Mouse (Mus musculus) embryonic facial prominence, embryonic 11.5 days (tissue): Measurements from ENCODE around the gene Gm49721. TPM values are rescaled to one million over a fixed set of nuclear protein-coding genes. Genes with fewer than 3 reads are reported as not detected.
A peak's percentile ranks its signal among the peaks of the same experiment; 100 is the strongest.
"Not testable (repeated sequence)": the region's sequence is repeated elsewhere in the genome, so short reads cannot be mapped to it uniquely, and the experiment has no call there.

Source experiments
- ATAC-seq: fragments of 200-750 bp; cut with Nextera tagmentation; replicated peaks from 2 replicates; pipeline ENCODE4 v1.8.0; 2017; ENCODE audit warnings: low read depth; ENCODE audit not compliant: insufficient number of reproducible peaks, low FRiP score, low TSS enrichment
- DNase-seq: peaks from one replicate; pipeline ENCODE4 v3.0.0-alpha.2; 2015; ENCODE audit warnings: low spot score
- H3K27ac ChIP-seq: fragments of 300-500 bp; sonication (generic); replicated peaks from 2 replicates; pipeline ENCODE4 v1.5.1; 2014; ENCODE audit warnings: mild to moderate bottlenecking, low read depth, low read length, control low read depth
- H3K27me3 ChIP-seq: fragments of 300-500 bp; sonication (generic); 2 replicates; pipeline ENCODE4 v1.6.1; 2014; ENCODE audit warnings: mild to moderate bottlenecking, low read length, moderate library complexity, mixed read lengths; ENCODE audit not compliant: control insufficient read depth, insufficient read depth
- H3K36me3 ChIP-seq: fragments of 300-500 bp; sonication (generic); replicated peaks from 2 replicates; pipeline ENCODE4 v1.6.1; 2014; ENCODE audit warnings: low read depth, mild to moderate bottlenecking, low read length, moderate library complexity, mixed read lengths; ENCODE audit not compliant: control insufficient read depth, insufficient read depth
- H3K4me1 ChIP-seq: fragments of 300-500 bp; sonication (generic); 2 replicates; pipeline ENCODE4 v1.6.1; 2014; ENCODE audit warnings: low read length, mixed read lengths; ENCODE audit not compliant: control insufficient read depth, insufficient read depth
- H3K4me2 ChIP-seq: fragments of 300-500 bp; sonication (generic); 2 replicates; pipeline ENCODE4 v1.6.1; 2014; ENCODE audit warnings: low read depth, mild to moderate bottlenecking, control low read depth, low read length, moderate library complexity
- H3K4me3 ChIP-seq: fragments of 300-500 bp; sonication (generic); 2 replicates; pipeline ENCODE4 v1.5.1; 2014; ENCODE audit warnings: low read depth, low read length, control low read depth
- H3K9ac ChIP-seq: fragments of 300-500 bp; sonication (generic); replicated peaks from 2 replicates; pipeline ENCODE4 v1.6.1; 2014; ENCODE audit warnings: mild to moderate bottlenecking, control low read depth, low read length
- H3K9me3 ChIP-seq: fragments of 300-500 bp; sonication (generic); replicated peaks from 2 replicates; pipeline ENCODE4 v1.6.1; 2016; ENCODE audit warnings: mild to moderate bottlenecking, low read length, inconsistent platforms, mixed read lengths; ENCODE audit not compliant: control insufficient read depth
- whole genome bisulfite sequencing: fragments of 180-500 bp; shearing (Covaris S2); extraction: QIAGEN DNeasy Blood & Tissue Kit; methylation state at CpG from one replicate; pipeline ENCODE4 v1.1.7; 2014; 5-methylcytosine and 5-hydroxymethylcytosine counted together
- polyA plus RNA-seq: library from polyadenylated mRNA; unstranded; fragments of >200 nt; fragmentation: Nextera tagmentation; extraction: Ambion mirVana; gene quantifications from 2 replicates; pipeline ENCODE4 v1.2.1, GENCODE M21; 2014

Gm49721 gene
- polyA plus RNA-seq, 1 experiment from 2014 or later: 0.24 TPM

GRCm38 (mm10) chr17:6996826-6997225, 18.1 kb downstream of the Gm49721 start:
- H3K4me2 ChIP-seq, ATAC-seq, H3K36me3 ChIP-seq, H3K9me3 ChIP-seq, DNase-seq, H3K9ac ChIP-seq, H3K4me1 ChIP-seq, H3K27me3 ChIP-seq, H3K4me3 ChIP-seq, H3K27ac ChIP-seq: not testable (repeated sequence)
- WGBS: 83% methylated on average over 8 of the region's 8 CpGs

GRCm38 (mm10) chr17:6997778-6998490, 19.2 kb downstream of the Gm49721 start:
- H3K27ac ChIP-seq, H3K9ac ChIP-seq, H3K9me3 ChIP-seq, H3K4me1 ChIP-seq, H3K4me3 ChIP-seq, ATAC-seq, H3K27me3 ChIP-seq, H3K36me3 ChIP-seq, DNase-seq, H3K4me2 ChIP-seq: not testable (repeated sequence)
- no CpG with 5 or more reads among the region's 7 CpGs for WGBS

- H3K9ac ChIP-seq, DNase-seq, H3K27me3 ChIP-seq, H3K9me3 ChIP-seq, H3K4me2 ChIP-seq, H3K4me3 ChIP-seq, ATAC-seq, H3K4me1 ChIP-seq, H3K27ac ChIP-seq, H3K36me3 ChIP-seq: not testable (repeated sequence)
- WGBS: 84% methylated on average over 8 of the region's 12 CpGs
Measured at GRCm38 (mm10) chr17:7001790-7002585, 23.3 kb downstream of the Gm49721 start.

- not testable (repeated sequence) for H3K9me3 ChIP-seq
Measured at GRCm38 (mm10) chr17:7003392-7003791, 24.7 kb downstream of the Gm49721 start.

GRCm38 (mm10) chr17:7005646-7006045, 26.9 kb downstream of the Gm49721 start:
- H3K27me3 ChIP-seq, ATAC-seq, DNase-seq, H3K4me3 ChIP-seq, H3K36me3 ChIP-seq, H3K4me1 ChIP-seq, H3K9ac ChIP-seq, H3K27ac ChIP-seq, H3K4me2 ChIP-seq, H3K9me3 ChIP-seq: not testable (repeated sequence)
- 57% methylated on average over 2 of the region's 4 CpGs for WGBS

More at GRCm38 (mm10) chr17:7003392-7003791, 24.7 kb downstream of the Gm49721 start:
- WGBS: no CpG with 5 or more reads among the region's 3 CpGs
- not testable (repeated sequence) for H3K27me3 ChIP-seq, H3K36me3 ChIP-seq, H3K4me3 ChIP-seq, ATAC-seq, H3K27ac ChIP-seq, H3K4me2 ChIP-seq, H3K4me1 ChIP-seq, H3K9ac ChIP-seq, DNase-seq

- not testable (repeated sequence) for H3K4me3 ChIP-seq, DNase-seq, H3K9ac ChIP-seq, H3K9me3 ChIP-seq, H3K4me2 ChIP-seq, H3K27ac ChIP-seq, ATAC-seq, H3K4me1 ChIP-seq, H3K27me3 ChIP-seq, H3K36me3 ChIP-seq
Measured at GRCm38 (mm10) chr17:7008885-7009284, 30.2 kb downstream of the Gm49721 start.

GRCm38 (mm10) chr17:7009440-7009839, 30.7 kb downstream of the Gm49721 start:
- DNase-seq, H3K27ac ChIP-seq, H3K4me3 ChIP-seq, H3K4me2 ChIP-seq, H3K9me3 ChIP-seq, H3K9ac ChIP-seq, H3K4me1 ChIP-seq, H3K36me3 ChIP-seq, ATAC-seq, H3K27me3 ChIP-seq: not testable (repeated sequence)
- no CpG with 5 or more reads among the region's 7 CpGs for WGBS

GRCm38 (mm10) chr17:7009901-7010300, 31.2 kb downstream of the Gm49721 start:
- not testable (repeated sequence) for H3K27me3 ChIP-seq, H3K4me2 ChIP-seq, H3K27ac ChIP-seq, H3K9me3 ChIP-seq, H3K36me3 ChIP-seq, ATAC-seq, H3K9ac ChIP-seq, H3K4me3 ChIP-seq, H3K4me1 ChIP-seq
- DNase-seq: peak; percentile 0
- 57% methylated on average over 4 of the region's 9 CpGs for WGBS
